Mouse (Mus musculus): ENCODE data around the gene Rassf8.

DNA sequence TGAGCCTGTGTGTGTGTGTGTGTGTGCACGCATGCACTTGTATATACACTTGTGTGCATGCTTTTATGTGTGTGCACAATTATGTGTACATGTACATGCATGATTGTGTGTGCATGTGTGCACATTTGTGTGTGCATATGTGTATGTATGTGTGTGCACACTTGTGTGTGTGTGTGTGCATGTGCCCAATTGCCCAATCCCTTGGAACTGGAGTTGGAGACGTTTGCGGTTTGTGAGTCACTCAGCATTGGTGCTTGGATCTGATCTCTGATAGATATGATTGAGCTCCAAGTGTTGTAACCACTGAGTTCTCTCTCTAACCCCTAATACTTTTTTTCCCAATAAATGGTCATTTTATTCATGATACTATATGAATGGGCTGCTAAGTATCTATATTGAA lies 15.5 kb downstream of the Rassf8 start:
- TF ChIP-seq CTCF (IDR thresholded peaks at IDR 0.05; ENCODE audit: borderline replicate concordance, extremely low read depth, insufficient read depth, insufficient read length) (no peak), POLR2A (IDR thresholded peaks at IDR 0.05; ENCODE audit: borderline replicate concordance, extremely low read depth, insufficient read depth, insufficient read length, poor library complexity, severe bottlenecking) (no peak)
